Mouse (Mus musculus): Measurements from ENCODE around the gene Ppdpf. TPM values are rescaled to one million over a fixed set of nuclear protein-coding genes. Genes with fewer than 3 reads are reported as not detected.

Gene Ppdpf
- 100 to 1,000 TPM; 247 to 261 TPM for polyA plus RNA-seq (2017; shearing (Covaris generic))

DNA sequence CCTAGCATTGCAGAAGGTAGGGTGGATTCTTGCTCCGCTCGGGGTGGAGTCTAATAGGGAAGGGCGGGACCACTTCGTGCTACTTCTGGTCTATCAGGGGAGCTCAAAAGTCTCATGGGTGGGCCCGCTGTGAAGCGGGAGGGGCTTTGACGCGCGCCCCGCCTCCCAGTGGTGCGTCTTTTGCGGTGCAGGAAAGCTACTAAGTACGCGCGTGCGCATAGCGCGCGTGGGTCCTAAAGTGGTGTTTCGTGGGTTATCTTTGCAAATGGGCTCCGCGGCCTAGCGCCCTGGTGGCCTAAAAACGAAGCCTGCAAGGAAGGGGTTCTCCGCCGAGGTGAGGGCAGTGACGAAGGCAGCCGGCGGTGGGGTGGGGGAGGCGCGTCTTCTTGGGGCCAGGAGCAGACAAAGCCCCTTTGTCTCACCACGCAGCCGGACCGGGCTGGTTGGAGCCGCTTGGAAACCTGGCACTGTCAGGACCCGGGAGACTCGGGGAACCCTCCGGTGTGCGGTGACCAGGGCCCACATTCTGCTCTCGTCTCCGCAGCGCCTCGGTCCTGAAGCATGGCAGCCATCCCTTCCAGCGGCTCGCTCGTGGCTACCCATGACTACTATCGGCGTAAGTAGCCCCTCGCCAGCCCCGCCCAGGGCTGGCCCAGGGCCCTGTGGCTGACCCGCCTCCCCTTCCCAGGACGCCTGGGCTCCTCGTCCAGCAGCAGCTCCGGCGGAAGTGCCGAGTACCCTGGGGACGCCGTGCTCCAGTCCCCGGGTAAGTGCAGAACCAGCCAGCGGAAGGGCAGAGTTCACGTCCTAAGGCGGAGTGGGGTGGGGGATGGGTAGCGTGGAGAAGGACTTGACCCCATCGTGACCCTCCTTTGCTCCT, at the start of gene Ppdpf:
Ppdpf (plus strand) TSS at position 127 of the 880 bp plus-strand sequence.

GRCm38 (mm10) chr2:181156248-181157121, 30.6 kb upstream of the Ppdpf start, which contains the start of gene Eef1a2:
TSS of gene Eef1a2 (minus strand) at chr2:181157014.

GRCm38 (mm10) chr2:181202422-181202821, 15.4 kb downstream of the Ppdpf start, which contains the start of gene Ptk6:
TSS of gene Ptk6 (minus strand) at chr2:181202789.

GRCm38 (mm10) chr2:181213021-181213445, 26.0 kb downstream of the Ppdpf start, which contains the start of gene Srms:
TSS of gene Srms (minus strand) at chr2:181213185.

GRCm38 (mm10) chr2:181219538-181220216, 32.6 kb downstream of the Ppdpf start, which contains the start of gene Fndc11:
TSS of gene Fndc11 (plus strand) at chr2:181220013.

Other genes starting within 250 kb of the Ppdpf start
- gene Nkain4, start 232.5 kb upstream of the Ppdpf start, polyA plus RNA-seq (2017; shearing (Covaris generic)) = not detected
- 10 to 100 TPM; 73.5 to 86.8 TPM for gene Arfgap1, start 220.0 kb upstream of the Ppdpf start, polyA plus RNA-seq (2017; shearing (Covaris generic))
- 1 to 10 TPM in 1 of 2 experiments, under 1 TPM in 1; 0.23 to 1.6 TPM for gene Col20a1, start 200.7 kb upstream of the Ppdpf start, polyA plus RNA-seq (2017; shearing (Covaris generic))
- not detected for gene Chrna4, start 143.7 kb upstream of the Ppdpf start, polyA plus RNA-seq (2017; shearing (Covaris generic))
- gene Kcnq2, start 51.9 kb upstream of the Ppdpf start, polyA plus RNA-seq (2017; shearing (Covaris generic)) = under 1 TPM; 0.16 to 0.60 TPM
- 1 to 10 TPM in 1 of 2 experiments, under 1 TPM in 1; 0.07 to 1.2 TPM for gene Eef1a2, start 30.2 kb upstream of the Ppdpf start, polyA plus RNA-seq (2017; shearing (Covaris generic))
- under 1 TPM; 0.19 to 0.39 TPM for gene Ptk6, start 15.5 kb downstream of the Ppdpf start, polyA plus RNA-seq (2017; shearing (Covaris generic))
- gene Srms, start 25.9 kb downstream of the Ppdpf start, polyA plus RNA-seq (2017; shearing (Covaris generic)) = 1 to 10 TPM in 1 of 2 experiments, not detected in 1; 1.2 TPM
- gene Fndc11, start 32.8 kb downstream of the Ppdpf start, polyA plus RNA-seq (2017; shearing (Covaris generic)) = under 1 TPM in 1 of 2 experiments, not detected in 1; 0.20 TPM
- gene Helz2, start 54.8 kb downstream of the Ppdpf start, polyA plus RNA-seq (2017; shearing (Covaris generic)) = 10 to 100 TPM; 16.2 to 18.4 TPM
- gene Gmeb2, start 100.8 kb downstream of the Ppdpf start, polyA plus RNA-seq (2017; shearing (Covaris generic)) = 10 to 100 TPM; 22.3 to 23.6 TPM
- gene Stmn3, start 127.3 kb downstream of the Ppdpf start, polyA plus RNA-seq (2017; shearing (Covaris generic)) = under 1 TPM in 1 of 2 experiments, not detected in 1; 0.92 TPM
- 10 to 100 TPM; 48.9 to 77.1 TPM for gene Rtel1, start 132.5 kb downstream of the Ppdpf start, polyA plus RNA-seq (2017; shearing (Covaris generic))
- 100 to 1,000 TPM in 1 of 2 experiments, 10 to 100 TPM in 1; 85.3 to 107 TPM for gene Zgpat, start 177.7 kb downstream of the Ppdpf start, polyA plus RNA-seq (2017; shearing (Covaris generic))
- gene Arfrp1, start 178.2 kb downstream of the Ppdpf start, polyA plus RNA-seq (2017; shearing (Covaris generic)) = 100 to 1,000 TPM; 135 to 144 TPM
- 100 to 1,000 TPM; 317 TPM for gene Lime1, start 192.8 kb downstream of the Ppdpf start, polyA plus RNA-seq (2017; shearing (Covaris generic))